Mouse (Mus musculus) limb, embryonic 14.5 days (tissue): Measurements from ENCODE around the gene Syt2. TPM values are rescaled to one million over a fixed set of nuclear protein-coding genes. Genes with fewer than 3 reads are reported as not detected.

Source experiments
- ATAC-seq: fragments of 200-750 bp; cut with Nextera tagmentation; 2 replicates; pipeline ENCODE4 v1.8.0; 2017; ENCODE audit warnings: low read depth, moderate number of reproducible peaks, moderate TSS enrichment; ENCODE audit not compliant: low FRiP score
- DNase-seq: peaks from one replicate; pipeline ENCODE4 v3.0.0-alpha.2; 2015; ENCODE audit warnings: low spot score
- H3K27ac ChIP-seq: fragments of 300-500 bp; sonication (generic); replicated peaks from 2 replicates; pipeline ENCODE4 v1.5.1; 2014; ENCODE audit warnings: low read depth, mild to moderate bottlenecking, low read length, moderate library complexity, mixed read lengths
- H3K27me3 ChIP-seq: fragments of 300-500 bp; sonication (generic); 2 replicates; pipeline ENCODE4 v1.6.1; 2014; ENCODE audit warnings: low read length, mixed read lengths; ENCODE audit not compliant: control insufficient read depth, insufficient read depth
- H3K36me3 ChIP-seq: fragments of 300-500 bp; sonication (generic); 2 replicates; pipeline ENCODE4 v1.6.1; 2014; ENCODE audit warnings: mild to moderate bottlenecking, low read length, moderate library complexity, mixed read lengths; ENCODE audit not compliant: control insufficient read depth, insufficient read depth
- H3K4me1 ChIP-seq: fragments of 300-500 bp; sonication (generic); 2 replicates; pipeline ENCODE4 v1.6.1; 2014; ENCODE audit warnings: antibody characterized with exemption, low read length, mixed read lengths; ENCODE audit not compliant: control insufficient read depth, insufficient read depth
- H3K4me2 ChIP-seq: fragments of 300-500 bp; sonication (generic); replicated peaks from 2 replicates; pipeline ENCODE4 v1.6.1; 2014; ENCODE audit warnings: low read depth, mild to moderate bottlenecking, low read length, moderate library complexity; ENCODE audit not compliant: severe bottlenecking
- H3K4me3 ChIP-seq: fragments of 300-500 bp; sonication (generic); replicated peaks from 2 replicates; pipeline ENCODE4 v1.5.1; 2014; ENCODE audit warnings: low read length
- H3K9ac ChIP-seq: fragments of 300-500 bp; sonication (generic); 2 replicates; pipeline ENCODE4 v1.6.1; 2014; ENCODE audit warnings: mild to moderate bottlenecking, low read depth, low read length, moderate library complexity; ENCODE audit not compliant: severe bottlenecking
- H3K9me3 ChIP-seq: fragments of 300-500 bp; sonication (generic); 2 replicates; pipeline ENCODE4 v1.6.1; 2016; ENCODE audit warnings: low read length; ENCODE audit not compliant: control insufficient read depth
- POLR2A ChIP-seq: fragments of 200-500 bp; IDR thresholded peaks from 2 replicates; pipeline ENCODE4 v1.8.0; 2012; ENCODE audit warnings: inconsistent platforms, mild to moderate bottlenecking, moderate library complexity, borderline replicate concordance; ENCODE audit not compliant: insufficient read depth, insufficient read length; ENCODE audit errors: extremely low read depth
- WGBS: fragments of 180-500 bp; shearing (Covaris S2); extraction: QIAGEN DNeasy Blood & Tissue Kit; methylation state at CpG from one replicate; pipeline ENCODE4 v1.1.7; 2014; 5-methylcytosine and 5-hydroxymethylcytosine counted together
- polyA plus RNA-seq, 2 experiments: library from polyadenylated mRNA; depleted of rRNA in 1 of 2; stranded (reverse) in 1 of 2; unstranded in 1 of 2; fragments of >200 nt; fragmentation: Nextera tagmentation in 1 of 2; extraction: Ambion mirVana in 1 of 2; gene quantifications; 2 replicates each; pipeline versions ENCODE4 v1.2.1 to v1.2.3; 2012 to 2014

Syt2 gene
- polyA plus RNA-seq, 2 experiments = 0.44 to 1.5 TPM

- ATAC-seq = no peak
Observed at GRCm38 (mm10) chr1:134680617-134681016, 34.1 kb downstream of the Syt2 start.

GRCm38 (mm10) chr1:134682460-134682859 is 36.0 kb downstream of the Syt2 start:
- H3K4me2 ChIP-seq = no peak overlapping the region
- H3K36me3 ChIP-seq = no peaks in the 10 kb centered on the region
- ATAC-seq = peak; percentile 41
- H3K9me3 ChIP-seq = no peaks in the 10 kb centered on the region
- H3K4me1 ChIP-seq = no peaks in the 10 kb centered on the region
- H3K4me3 ChIP-seq = no peak overlapping the region
- 0 out of 2 replicates have a peak overlapping the region, but pooled peaks have one; percentile 7 for H3K9ac ChIP-seq
- H3K27ac ChIP-seq = no peak overlapping the region
- TF ChIP-seq POLR2A = no peak
- DNase-seq = peak; percentile 55
- no peaks in the 10 kb centered on the region for H3K27me3 ChIP-seq
- whole genome bisulfite sequencing = 26% methylated on average over 9 of the region's 9 CpGs

More at GRCm38 (mm10) chr1:134680617-134681016, 34.1 kb downstream of the Syt2 start:
- WGBS = 17% methylated on average over 6 of the region's 6 CpGs
- no peak overlapping the region for H3K27ac ChIP-seq
- H3K9ac ChIP-seq = no peak overlapping the region
- H3K4me3 ChIP-seq = no peak overlapping the region
- DNase-seq = no peak
- no peak for TF ChIP-seq POLR2A
- H3K4me1 ChIP-seq = no peaks in the 10 kb centered on the region
- no peaks in the 10 kb centered on the region for H3K36me3 ChIP-seq
- no peak overlapping the region for H3K4me2 ChIP-seq
- H3K9me3 ChIP-seq = no peaks in the 10 kb centered on the region
- H3K27me3 ChIP-seq = no peaks in the 10 kb centered on the region

DNA sequence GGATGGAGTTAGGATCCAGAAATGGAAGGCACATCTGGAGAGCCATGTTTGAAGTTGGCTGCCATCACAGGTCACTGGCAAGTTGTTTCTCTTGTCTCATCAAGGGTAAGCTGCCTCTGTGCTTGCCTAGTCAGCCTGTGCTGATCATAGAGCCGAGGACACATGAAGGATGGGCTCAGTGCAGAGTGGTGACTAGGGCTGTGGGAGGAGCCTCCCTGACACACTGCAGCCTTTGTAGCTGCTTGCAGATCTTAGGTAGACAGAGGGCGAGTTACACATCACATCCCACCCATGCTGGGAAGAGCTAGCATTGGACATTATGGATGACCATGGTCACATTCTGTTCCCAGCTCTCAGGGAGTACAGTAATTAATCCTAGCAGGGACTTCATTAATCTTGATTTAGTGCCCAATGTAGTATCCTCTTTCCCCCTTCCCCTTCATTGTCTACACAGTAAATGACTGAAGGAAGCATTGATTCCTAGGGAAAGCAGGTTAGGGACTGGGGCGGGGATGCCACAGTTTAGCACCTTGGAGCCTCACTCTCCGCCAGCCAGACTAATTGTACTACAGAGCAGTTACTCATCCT is 40.5 kb downstream of the Syt2 start:
- no peak overlapping the region for H3K9ac ChIP-seq
- H3K36me3 ChIP-seq = no peaks in the 10 kb centered on the region
- no peak overlapping the region for H3K4me3 ChIP-seq
- no peak for ATAC-seq
- no peak overlapping the region for H3K27ac ChIP-seq
- no peak overlapping the region for H3K4me2 ChIP-seq
- DNase-seq = no peak
- no peaks in the 10 kb centered on the region for H3K27me3 ChIP-seq
- 66% methylated on average over 4 of the region's 4 CpGs for WGBS
- no peaks in the 10 kb centered on the region for H3K9me3 ChIP-seq
- H3K4me1 ChIP-seq = peaks cover 4% of the 10 kb centered on the region; the same call in 1 of the 2 replicates
- no peak for TF ChIP-seq POLR2A

DNA sequence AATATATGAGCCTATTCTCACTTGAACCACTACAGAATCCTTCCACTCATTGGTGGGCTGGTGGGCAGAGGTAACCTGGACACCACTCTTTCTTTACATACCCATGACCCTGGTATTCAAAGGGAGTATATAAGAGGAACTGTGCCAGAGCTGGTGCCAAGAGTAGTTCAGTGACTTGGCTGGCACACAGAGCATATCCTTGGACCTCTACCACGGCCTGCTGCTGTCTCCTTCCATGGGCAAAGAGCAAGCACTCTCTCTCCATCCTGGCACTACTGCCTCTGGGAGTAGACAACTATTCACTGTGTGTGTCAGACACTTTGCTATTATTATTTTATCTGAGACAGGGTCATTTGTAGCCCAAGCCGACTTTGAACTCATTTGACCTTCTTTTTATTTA is 49.8 kb downstream of the Syt2 start:
- Histone ChIP-seq H3K4me3 (no peak overlapping the region), H3K9me3 (no peaks in the 10 kb centered on the region), H3K27ac (no peak overlapping the region), H3K4me2 (no peak overlapping the region), H3K9ac (no peak overlapping the region), H3K4me1 (no peaks in the 10 kb centered on the region), H3K27me3 (no peaks in the 10 kb centered on the region), H3K36me3 (no peaks in the 10 kb centered on the region)
- ATAC-seq (no peak), DNase-seq (no peak)
- WGBS = 79% methylated on average over 2 of the region's 2 CpGs
- no peak for TF ChIP-seq POLR2A

DNA sequence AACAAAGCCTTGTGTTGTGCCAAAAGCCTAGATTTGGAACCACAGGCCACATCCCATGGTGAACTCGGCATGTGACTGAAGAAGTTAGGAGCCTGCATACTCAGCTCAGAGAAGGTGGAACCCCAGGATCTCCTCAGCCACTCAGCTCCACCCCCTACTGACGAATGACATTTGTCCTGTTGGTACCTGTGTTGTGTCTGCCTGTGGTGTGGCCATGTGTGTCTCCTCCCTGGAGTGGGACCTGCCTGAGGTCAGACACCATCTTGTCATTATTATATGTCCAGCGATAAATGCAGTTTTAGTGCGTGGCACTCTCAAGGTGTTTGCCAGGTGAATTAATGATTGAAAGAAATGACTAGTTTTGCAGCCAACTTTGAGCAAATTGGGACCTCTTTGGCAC is 50.6 kb downstream of the Syt2 start:
- H3K4me3 ChIP-seq = no peak overlapping the region
- DNase-seq (no peak), ATAC-seq (no peak)
- TF ChIP-seq POLR2A = no peak
- H3K9me3 ChIP-seq = no peaks in the 10 kb centered on the region
- H3K27me3 ChIP-seq = no peaks in the 10 kb centered on the region
- H3K36me3 ChIP-seq = no peaks in the 10 kb centered on the region
- no peak overlapping the region for H3K4me2 ChIP-seq
- WGBS = 75% methylated on average over 4 of the region's 4 CpGs
- H3K4me1 ChIP-seq = no peaks in the 10 kb centered on the region
- H3K27ac ChIP-seq = no peak overlapping the region
- no peak overlapping the region for H3K9ac ChIP-seq

GRCm38 (mm10) chr1:134697522-134698250 is 51.2 kb downstream of the Syt2 start:
- H3K4me2 ChIP-seq = no peak overlapping the region
- no peaks in the 10 kb centered on the region for H3K27me3 ChIP-seq
- no peak for DNase-seq
- no peak overlapping the region for H3K27ac ChIP-seq
- H3K4me3 ChIP-seq = no peak overlapping the region
- ATAC-seq = no peak
- no peak overlapping the region for H3K9ac ChIP-seq
- H3K36me3 ChIP-seq = no peaks in the 10 kb centered on the region
- no peaks in the 10 kb centered on the region for H3K4me1 ChIP-seq
- no peaks in the 10 kb centered on the region for H3K9me3 ChIP-seq
- WGBS = 87% methylated on average over 17 of the region's 17 CpGs
- no peak for TF ChIP-seq POLR2A
